Mouse (Mus musculus): ENCODE data around the gene Gdf9. TPM values are rescaled to one million over a fixed set of nuclear protein-coding genes. Genes with fewer than 3 reads are reported as not detected.
A peak's percentile ranks its signal among the peaks of the same experiment; 100 is the strongest.

Gene Gdf9
- total RNA-seq, 2 experiments from 2014 or later: 0.19 to 0.39 TPM

DNA sequence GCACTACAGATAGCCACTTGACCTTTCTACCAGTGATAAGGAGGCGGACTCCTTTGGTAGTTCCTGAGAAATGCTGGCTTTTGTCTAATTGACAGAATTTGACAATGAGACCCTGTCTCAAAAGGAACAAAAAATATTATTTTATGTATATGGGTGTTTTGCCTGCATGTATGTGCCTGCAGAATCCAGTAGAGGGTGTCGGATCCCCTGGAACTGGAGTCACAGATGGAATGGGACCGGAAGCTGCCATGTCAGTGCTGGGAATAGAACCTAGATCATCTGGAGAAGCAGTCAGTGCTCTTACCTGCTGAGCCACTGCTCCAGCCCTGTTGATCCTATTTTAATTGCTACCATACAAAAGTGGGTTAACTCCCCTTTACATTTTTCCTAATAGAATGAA is 41.9 kb downstream of the Gdf9 start:
- no peak for DNase-seq
- intact Hi-C loops (cut with DNase I): loop anchor here (5.0 kb wide), 2 partner anchors 95 to 110 kb away; partner anchors contain the start of gene Kif3a

DNA sequence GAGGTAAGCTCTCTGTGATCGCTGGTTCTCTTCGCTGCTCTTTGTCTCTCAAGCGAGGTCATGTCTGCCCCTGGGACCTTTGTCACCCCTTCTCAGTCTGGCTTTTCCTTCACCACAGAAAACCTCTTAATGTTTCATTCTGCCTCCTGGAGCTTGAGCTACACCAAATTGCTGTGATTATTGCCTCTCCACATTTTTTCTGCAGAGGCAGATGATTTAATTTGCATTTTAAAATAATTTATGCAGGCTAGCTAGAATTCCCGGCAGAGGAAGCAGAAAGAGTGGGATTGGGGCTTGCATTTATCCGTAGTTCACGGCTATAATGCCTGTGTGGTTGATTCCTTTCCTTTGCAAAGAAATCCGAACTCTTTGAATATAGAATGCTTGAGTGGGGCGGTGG is 44.8 kb downstream of the Gdf9 start:
- intact Hi-C loops (cut with DNase I): no loop called here
- no peak for DNase-seq

DNA sequence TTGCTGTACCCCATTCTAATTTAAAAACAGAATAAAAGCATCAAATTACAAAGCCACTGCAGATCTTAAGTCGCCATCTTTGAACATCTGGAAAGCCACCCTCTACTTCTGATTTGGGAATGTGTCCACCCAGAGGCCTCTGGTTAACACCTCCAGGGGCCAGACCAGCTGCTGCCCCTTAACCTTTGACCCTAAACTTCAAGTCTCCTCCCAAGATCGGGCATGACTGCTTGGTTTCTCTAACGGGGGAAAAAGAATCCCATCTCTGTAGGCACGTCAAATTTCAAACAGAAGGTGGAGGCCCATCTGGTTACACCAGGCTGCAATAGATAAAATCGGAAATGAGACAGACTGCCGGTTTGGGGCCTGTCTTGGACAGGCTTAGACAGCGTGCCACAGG is 47.0 kb downstream of the Gdf9 start:
- intact Hi-C loops (cut with DNase I): no loop called here
- no peak for DNase-seq

DNA sequence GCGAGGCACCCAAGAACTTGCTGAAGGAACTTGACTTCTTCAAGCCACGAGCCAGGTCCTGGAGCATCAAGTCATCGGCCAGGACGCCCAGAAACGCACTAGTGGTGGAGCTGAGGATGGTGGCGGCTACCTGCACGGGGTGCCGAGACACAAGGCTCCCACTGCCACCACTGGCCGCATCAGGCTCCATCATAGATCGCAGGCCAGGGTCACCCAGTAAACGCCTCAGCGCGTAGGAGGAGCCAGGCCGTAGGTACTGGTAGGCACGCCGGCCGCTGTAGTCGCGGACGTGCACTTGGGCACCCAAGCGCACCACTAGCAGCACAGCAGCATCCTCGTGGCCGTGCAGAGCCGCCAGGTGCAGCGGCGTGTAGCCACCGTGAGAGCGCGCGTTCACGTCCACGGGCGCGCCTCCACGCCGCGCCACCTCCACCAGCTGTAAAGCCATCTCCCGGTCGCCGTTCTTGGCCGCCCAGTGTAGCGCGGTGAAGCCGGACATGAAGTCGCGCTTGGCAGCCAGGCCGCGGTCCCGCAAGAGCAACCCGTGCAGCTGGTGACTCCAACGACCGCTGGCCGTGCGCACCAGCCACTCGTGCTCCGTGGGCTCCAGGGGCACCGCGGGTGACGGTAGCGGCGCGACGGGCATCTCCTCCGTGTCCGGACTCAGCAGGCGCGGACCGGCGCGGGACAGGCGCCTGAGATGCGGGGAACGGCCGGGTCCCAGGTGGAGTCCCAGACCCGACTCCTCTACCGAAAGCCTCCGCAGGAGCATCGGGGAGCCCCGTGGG is 47.8 kb downstream of the Gdf9 start:
- DNase-seq: no peak
- intact Hi-C loops (cut with DNase I): no loop called here

DNA sequence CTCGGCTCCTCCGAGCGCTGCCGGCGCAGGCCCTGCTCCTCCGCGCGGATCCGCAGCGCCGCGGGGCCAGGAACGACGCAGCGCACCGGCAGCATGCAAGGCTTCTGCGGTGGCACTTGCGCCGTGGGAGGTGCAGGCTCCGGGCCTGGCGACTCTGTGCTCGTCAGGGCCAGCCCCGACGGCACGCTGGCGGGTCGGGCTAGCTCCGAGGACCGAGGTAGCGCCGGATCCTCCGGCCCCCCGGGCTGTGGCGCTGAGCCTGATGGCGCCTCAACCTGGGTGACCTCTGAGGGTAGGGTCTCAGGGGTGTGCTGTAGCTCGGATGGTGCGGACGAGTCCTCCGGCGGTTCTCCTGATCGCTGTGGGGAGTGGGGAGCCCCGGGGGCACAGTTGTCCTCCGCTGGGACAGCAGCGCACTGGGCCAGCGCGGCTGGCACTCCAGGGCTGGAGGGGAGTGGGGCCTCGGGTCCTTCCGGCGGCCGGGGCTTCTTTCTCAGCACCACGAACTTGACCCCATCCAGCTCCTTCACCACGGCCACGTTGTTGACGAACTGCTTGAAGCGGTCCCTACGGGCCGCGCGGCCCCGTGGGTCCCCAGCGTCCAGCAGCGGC is 48.5 kb downstream of the Gdf9 start:
- intact Hi-C loops (cut with DNase I): no loop called here
- peak in 1 of 2 experiments; percentile 17 for DNase-seq

DNA sequence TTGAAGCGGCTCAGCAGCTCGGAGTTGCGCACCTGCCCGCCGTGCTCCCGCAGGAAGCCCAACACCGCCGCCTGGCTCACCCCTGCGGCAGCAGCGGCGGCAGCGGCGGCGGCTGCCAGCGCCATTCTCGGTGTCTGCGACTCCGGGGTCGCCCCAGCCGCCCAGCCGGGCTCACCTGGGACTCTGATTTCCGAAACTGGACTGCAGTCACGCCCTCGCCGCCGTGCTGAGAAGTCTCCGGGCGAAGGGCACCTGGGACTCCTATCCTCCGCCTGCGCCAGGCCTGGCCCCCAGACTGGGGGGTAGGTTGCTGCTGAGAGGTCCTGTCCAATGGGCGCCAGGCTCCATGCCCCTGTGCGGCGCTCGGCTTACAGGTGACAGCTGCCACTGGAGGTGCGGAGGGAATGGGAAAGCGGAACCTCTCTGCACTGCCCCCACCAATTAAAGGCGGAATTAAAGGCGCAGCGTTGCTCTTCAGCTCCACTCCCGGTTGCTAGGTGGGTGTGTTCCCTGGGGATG is 49.0 kb downstream of the Gdf9 start, which contains the start of the genes Gm9945 and Sowaha:
Gm9945 (plus strand) TSS at position 384 of the 519 bp plus-strand sequence.
Sowaha (minus strand) TSS at position 492 of the 519 bp plus-strand sequence.
- intact Hi-C loops (cut with DNase I): no loop called here

DNA sequence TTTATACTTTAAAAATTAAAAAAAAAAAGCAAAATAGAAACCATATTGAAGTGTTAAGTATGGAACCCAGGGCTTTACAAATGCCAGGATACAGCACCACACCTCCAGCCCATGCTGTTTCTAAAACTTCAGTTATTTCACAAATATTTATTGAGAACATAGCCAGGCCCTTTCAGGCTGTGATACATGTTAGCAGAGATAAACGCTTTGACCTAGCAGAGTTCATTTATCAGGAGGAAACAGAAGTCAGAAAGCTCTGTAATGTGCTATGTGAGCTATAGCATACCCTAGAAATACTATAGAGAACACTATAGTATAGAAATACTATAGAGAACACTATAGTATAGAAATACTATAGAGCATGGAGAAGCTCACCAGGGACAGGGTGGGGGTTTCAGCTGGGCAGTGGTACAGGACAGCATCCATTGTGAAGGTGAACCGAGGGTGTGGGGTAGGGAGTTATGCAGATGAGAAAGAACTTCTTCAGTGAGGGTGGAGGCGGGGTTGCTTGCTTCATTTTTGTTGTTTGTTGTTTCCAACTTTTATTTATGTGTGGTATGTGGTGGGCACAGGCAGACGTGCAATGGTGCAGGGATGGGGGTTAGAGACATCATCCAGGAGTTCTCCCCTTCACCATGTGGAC is 50.4 kb downstream of the Gdf9 start:
- no peak for DNase-seq
- intact Hi-C loops (cut with DNase I): no loop called here

More for the DNA sequence above, 49.0 kb downstream of the Gdf9 start, which contains the start of the genes Gm9945 and Sowaha:
- DNase-seq: no peak

DNA sequence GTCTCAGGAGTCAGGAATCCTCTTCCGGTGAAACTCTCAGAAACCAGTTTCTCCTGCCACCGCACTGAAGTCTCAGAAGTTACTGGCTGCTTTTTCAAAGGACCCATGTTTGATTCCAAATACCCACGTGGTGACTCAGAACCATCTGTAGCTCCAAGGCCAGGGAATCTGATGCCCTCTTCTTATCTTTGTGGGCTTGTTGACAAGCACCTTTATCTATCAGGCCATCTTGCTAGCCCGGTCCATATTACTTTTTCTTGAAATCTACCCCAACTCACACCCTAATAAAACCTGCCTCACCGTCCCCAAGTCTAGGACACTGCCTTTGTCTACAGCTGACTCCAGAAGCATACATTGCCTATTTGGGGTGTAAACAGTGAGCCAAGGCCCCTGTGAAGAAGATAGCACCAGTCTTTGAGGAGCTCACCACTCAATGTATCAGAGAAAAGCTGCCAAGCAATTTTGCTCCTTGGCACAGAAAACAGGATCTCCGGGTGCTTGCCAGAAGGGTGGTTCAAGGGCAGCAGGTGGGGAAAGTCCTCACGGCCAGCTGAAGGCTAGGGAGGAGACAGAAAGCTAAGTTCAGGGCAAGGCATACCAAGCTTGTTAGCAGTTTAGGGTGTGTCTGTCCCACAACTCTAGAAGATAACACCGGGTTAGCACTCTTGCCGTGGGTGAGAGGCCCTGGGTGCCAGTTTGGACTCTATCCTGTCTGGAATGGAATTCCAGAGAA is 52.5 kb downstream of the Gdf9 start:
- intact Hi-C loops (cut with DNase I): no loop called here
- no peak for DNase-seq

DNA sequence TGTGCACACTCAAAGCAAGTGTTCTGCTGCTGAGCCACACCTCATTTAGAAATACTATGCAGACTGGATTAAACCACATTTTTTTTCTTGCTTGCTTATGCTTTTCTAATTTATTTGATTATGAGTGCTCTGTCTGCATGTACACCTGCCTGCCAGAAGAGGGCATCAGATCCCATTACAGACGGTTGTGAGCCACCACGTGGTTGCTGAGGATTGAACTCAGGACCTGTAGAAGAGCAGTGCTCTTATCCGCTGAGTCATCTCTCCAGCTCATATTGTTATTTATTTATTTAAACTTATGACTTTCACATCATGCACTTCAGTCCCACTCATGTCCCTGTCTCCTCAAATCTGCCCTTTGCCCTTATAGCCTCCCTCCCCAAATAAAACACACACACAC is 54.9 kb downstream of the Gdf9 start:
- intact Hi-C loops (cut with DNase I): loop anchor here (5.0 kb wide), 1 partner anchor 97 kb away; no protein-coding TSS in a partner anchor
- no peak for DNase-seq

DNA sequence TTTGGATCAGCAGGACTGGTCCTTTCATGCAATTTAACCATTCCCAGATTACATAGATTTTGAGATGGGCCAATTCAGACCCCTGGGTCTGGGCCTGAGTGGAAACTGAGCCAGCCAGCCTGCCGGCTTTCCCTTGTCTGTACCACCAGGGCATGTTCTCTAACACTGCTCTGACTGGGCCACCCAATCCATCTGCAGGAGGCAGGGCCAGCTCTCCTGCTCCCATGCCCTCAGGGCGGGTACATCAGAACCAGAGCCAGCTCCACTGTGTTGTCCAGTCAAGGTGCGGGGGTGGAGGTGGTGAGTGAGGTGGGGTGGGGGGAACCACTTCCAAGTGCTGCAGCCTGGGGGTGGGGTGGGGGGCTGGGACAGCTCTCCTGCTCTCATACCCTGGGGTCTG is 55.5 kb downstream of the Gdf9 start:
- intact Hi-C loops (cut with DNase I): loop anchor here (5.0 kb wide), 1 partner anchor 96 kb away; no protein-coding TSS in a partner anchor
- DNase-seq: no peak

DNA sequence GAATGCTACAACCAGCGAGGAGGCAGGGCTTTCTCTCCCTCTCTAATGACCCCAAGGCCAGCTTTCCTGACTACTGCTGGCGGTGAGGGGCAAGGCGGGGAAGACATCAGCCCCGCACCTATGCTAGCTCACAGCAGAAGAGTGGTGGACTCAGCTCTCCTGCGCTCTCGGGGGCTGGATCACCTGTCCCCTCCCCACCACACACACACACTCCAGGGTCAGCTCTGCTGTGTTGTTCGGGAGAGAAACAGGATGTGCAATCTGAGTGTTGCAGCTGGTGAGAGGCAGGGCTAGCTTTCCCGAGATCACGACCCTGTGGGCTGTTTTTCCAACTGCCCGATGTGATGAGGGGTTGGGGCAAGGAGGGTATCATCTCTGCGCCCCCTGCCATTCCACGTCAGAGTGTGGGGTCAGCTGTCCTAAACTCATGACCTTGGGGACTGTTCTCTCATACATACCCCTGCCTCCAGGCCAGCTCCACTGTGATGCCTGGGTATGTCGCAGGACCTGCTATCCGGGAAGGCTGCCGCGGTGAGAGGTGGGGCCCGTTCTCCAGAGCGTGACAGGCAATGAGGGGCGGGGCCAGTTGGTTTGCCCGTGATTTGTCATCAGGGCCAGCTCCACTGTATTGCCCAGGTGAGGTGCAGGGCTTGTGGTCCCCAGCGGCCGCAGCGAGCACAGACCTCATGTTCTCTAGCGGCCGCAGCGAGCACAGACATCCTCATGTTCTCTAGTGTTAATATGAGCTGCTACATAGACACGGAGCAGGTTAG is 56.2 kb downstream of the Gdf9 start:
- intact Hi-C loops (cut with DNase I): loop anchor here (5.0 kb wide), 1 partner anchor 95 kb away; no protein-coding TSS in a partner anchor
- no peak for DNase-seq

Small RNAs within 50 kb of the gene (microRNA-seq; reads per million reads assigned to microRNA genes)
- 0 reads per million in 2 experiments for gene Mir6920 (ENCODE audit: borderline number of aligned reads in 2 of 2)

Other genes with a start within 250 kb of the Gdf9 start
- gene Hspa4, start 130.6 kb upstream of the Gdf9 start, total RNA-seq (2021): 100 to 1,000 TPM; 125 to 126 TPM
- gene Zcchc10, start 106.3 kb upstream of the Gdf9 start, total RNA-seq (2021): 1 to 10 TPM; 5.3 to 6.8 TPM
- 10 to 100 TPM; 81.8 to 88.8 TPM for gene Aff4, start 80.2 kb upstream of the Gdf9 start, total RNA-seq (2021)
- not detected for gene Leap2, start 7.9 kb upstream of the Gdf9 start, total RNA-seq (2021)
- gene Uqcrq, start 192 bp upstream of the Gdf9 start, total RNA-seq (2021): 1,000 to 10,000 TPM; 2,773 to 2,928 TPM
- not detected for gene Gm10447, start 26.1 kb downstream of the Gdf9 start, total RNA-seq (2021)
- gene Shroom1, start 26.2 kb downstream of the Gdf9 start, total RNA-seq (2021): under 1 TPM; 0.39 to 0.76 TPM
- gene Gm9837, start 39.5 kb downstream of the Gdf9 start, total RNA-seq (2021): not detected
- gene Gm9945, start 49.1 kb downstream of the Gdf9 start, total RNA-seq (2021): not detected
- gene Sowaha, start 49.3 kb downstream of the Gdf9 start, total RNA-seq (2021): under 1 TPM; 0.14 TPM
- gene Sept8, start 88.2 kb downstream of the Gdf9 start, total RNA-seq (2021): 10 to 100 TPM; 28.4 to 35.3 TPM
- gene Kif3a, start 136.4 kb downstream of the Gdf9 start, total RNA-seq (2021): 1 to 10 TPM; 8.2 to 10.0 TPM
- not detected for gene Il4, start 187.6 kb downstream of the Gdf9 start, total RNA-seq (2021)
- not detected for gene Il13, start 203.7 kb downstream of the Gdf9 start, total RNA-seq (2021)